Mouse (Mus musculus) neural tube, embryonic 15.5 days (tissue): Measurements from ENCODE around the gene Lsmem1. TPM values are rescaled to one million over a fixed set of nuclear protein-coding genes. Genes with fewer than 3 reads are reported as not detected.

Experiments
- ATAC-seq: fragments of 200-750 bp; cut with Nextera tagmentation; 2 replicates; pipeline ENCODE4 v1.8.0; 2017; ENCODE audit warnings: mild to moderate bottlenecking, moderate TSS enrichment, moderate library complexity; ENCODE audit not compliant: low FRiP score
- H3K27ac ChIP-seq: fragments of 300-500 bp; sonication (generic); replicated peaks from 2 replicates; pipeline ENCODE4 v1.5.1; 2015; ENCODE audit warnings: mild to moderate bottlenecking, inconsistent platforms
- H3K27me3 ChIP-seq: fragments of 300-500 bp; sonication (generic); replicated peaks from 2 replicates; pipeline ENCODE4 v1.6.1; 2015; ENCODE audit warnings: inconsistent platforms
- H3K36me3 ChIP-seq: fragments of 300-500 bp; sonication (generic); 2 replicates; pipeline ENCODE4 v1.6.1; 2015; ENCODE audit warnings: inconsistent platforms
- H3K4me1 ChIP-seq: fragments of 300-500 bp; sonication (generic); 2 replicates; pipeline ENCODE4 v1.6.1; 2015; ENCODE audit warnings: inconsistent platforms
- H3K4me2 ChIP-seq: fragments of 300-500 bp; sonication (generic); 2 replicates; pipeline ENCODE4 v1.6.1; 2015; ENCODE audit warnings: inconsistent platforms, mild to moderate bottlenecking, moderate library complexity
- H3K4me3 ChIP-seq: fragments of 300-500 bp; sonication (generic); replicated peaks from 2 replicates; pipeline ENCODE4 v1.5.1; 2015; ENCODE audit warnings: mild to moderate bottlenecking, inconsistent platforms
- H3K9ac ChIP-seq: fragments of 300-500 bp; sonication (generic); replicated peaks from 2 replicates; pipeline ENCODE4 v1.6.1; 2015; ENCODE audit warnings: mild to moderate bottlenecking, inconsistent platforms
- H3K9me3 ChIP-seq: fragments of 300-500 bp; sonication (generic); replicated peaks from 2 replicates; pipeline ENCODE4 v1.6.1; 2016; ENCODE audit warnings: inconsistent platforms
- WGBS: fragments of 180-500 bp; shearing (Covaris S2); methylation state at CpG from one replicate; pipeline ENCODE4 v1.1.7; 2015; ENCODE audit warnings: mixed read lengths; 5-methylcytosine and 5-hydroxymethylcytosine counted together
- polyA plus RNA-seq: library from polyadenylated mRNA; unstranded; fragments of >200 nt; fragmentation: Nextera tagmentation; extraction: Ambion mirVana; gene quantifications from 2 replicates; pipeline ENCODE4 v1.2.1, GENCODE M21; 2015

The Lsmem1 gene
- polyA plus RNA-seq, 1 experiment from 2014 or later: 0.59 TPM

DNA sequence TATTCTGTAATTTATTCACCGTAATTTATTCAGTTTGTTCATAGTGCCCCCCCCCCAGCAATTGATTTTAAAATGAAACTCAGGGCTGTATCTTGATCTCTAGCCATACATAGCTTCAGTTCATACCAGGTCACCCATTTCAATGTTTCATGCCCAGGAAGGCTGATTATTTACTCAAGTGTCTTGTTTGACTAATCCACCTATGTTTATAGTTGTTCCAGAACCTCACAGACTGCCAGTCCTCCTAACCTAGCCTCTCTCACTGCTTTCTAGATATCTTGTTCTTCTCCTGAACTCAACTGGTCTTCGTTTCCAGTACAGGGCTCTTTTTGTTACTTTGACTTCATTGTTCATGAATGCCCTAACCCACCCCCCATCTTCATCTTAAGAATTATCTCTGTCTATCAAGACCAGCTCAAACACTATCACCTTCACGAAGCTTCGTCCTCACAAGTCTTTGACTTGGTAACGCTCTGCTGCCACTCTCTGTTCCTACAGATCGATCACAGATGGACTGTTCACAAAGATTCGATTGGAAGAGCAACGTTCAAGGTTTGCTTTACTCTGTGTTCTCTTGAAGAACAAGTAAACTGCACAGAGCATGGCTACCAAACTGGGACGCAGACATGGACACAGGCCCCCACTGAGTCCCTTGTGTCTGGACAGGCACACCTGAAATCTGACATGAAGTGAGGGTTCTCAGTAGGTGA lies 25.0 kb upstream of the Lsmem1 start:
- no peak overlapping the region for H3K4me2 ChIP-seq
- H3K27me3 ChIP-seq: no peaks in the 10 kb centered on the region
- ATAC-seq: no peak
- H3K27ac ChIP-seq: no peak overlapping the region
- H3K36me3 ChIP-seq: no peaks in the 10 kb centered on the region
- no peak overlapping the region for H3K4me3 ChIP-seq
- 95% methylated on average over 9 of the region's 9 CpGs for WGBS
- no peaks in the 10 kb centered on the region for H3K9me3 ChIP-seq
- H3K4me1 ChIP-seq: peaks cover 25% of the 10 kb centered on the region
- H3K9ac ChIP-seq: no peak overlapping the region

GRCm38 (mm10) chr12:40223676-40224075 lies 24.4 kb upstream of the Lsmem1 start:
- H3K27ac ChIP-seq: peak overlapping the region; percentile 98
- peaks cover 25% of the 10 kb centered on the region for H3K4me1 ChIP-seq
- WGBS: 55% methylated on average over 10 of the region's 10 CpGs
- H3K4me3 ChIP-seq: peak overlapping the region; percentile 98
- no peaks in the 10 kb centered on the region for H3K27me3 ChIP-seq
- peak overlapping the region; percentile 39 for H3K9ac ChIP-seq
- no peaks in the 10 kb centered on the region for H3K9me3 ChIP-seq
- peak overlapping the region; percentile 67 for H3K4me2 ChIP-seq
- no peaks in the 10 kb centered on the region for H3K36me3 ChIP-seq
- ATAC-seq: no peak

DNA sequence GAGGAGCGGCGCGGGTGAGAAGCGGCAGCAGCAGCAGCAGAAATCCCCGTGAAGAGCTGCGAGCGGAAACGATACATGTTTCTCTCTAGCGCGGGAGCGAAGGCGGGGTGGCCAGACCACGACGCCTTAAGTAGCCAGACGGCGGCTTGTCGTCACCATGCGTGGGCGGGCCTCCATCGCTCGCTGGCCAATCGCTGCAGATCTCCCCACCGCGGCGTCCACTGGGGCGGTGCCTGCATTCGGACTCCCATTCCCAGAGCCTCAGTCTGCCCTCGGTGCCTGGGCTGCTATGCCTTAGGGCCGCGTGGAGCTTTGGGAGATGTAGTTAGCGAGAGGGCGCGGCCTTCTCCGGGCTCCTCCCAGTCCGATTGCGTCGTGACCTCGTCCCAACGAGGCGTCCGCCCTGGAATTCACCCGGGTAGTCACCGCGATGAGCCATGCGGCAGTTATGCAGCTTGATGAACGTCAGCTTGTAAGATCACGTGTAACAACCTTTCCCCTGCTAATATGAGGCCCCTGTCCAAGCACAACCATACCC lies 23.9 kb upstream of the Lsmem1 start:
- no peaks in the 10 kb centered on the region for H3K27me3 ChIP-seq
- WGBS: under 1% methylated on average over 47 of the region's 47 CpGs
- ATAC-seq: peak; percentile 98

DNA sequence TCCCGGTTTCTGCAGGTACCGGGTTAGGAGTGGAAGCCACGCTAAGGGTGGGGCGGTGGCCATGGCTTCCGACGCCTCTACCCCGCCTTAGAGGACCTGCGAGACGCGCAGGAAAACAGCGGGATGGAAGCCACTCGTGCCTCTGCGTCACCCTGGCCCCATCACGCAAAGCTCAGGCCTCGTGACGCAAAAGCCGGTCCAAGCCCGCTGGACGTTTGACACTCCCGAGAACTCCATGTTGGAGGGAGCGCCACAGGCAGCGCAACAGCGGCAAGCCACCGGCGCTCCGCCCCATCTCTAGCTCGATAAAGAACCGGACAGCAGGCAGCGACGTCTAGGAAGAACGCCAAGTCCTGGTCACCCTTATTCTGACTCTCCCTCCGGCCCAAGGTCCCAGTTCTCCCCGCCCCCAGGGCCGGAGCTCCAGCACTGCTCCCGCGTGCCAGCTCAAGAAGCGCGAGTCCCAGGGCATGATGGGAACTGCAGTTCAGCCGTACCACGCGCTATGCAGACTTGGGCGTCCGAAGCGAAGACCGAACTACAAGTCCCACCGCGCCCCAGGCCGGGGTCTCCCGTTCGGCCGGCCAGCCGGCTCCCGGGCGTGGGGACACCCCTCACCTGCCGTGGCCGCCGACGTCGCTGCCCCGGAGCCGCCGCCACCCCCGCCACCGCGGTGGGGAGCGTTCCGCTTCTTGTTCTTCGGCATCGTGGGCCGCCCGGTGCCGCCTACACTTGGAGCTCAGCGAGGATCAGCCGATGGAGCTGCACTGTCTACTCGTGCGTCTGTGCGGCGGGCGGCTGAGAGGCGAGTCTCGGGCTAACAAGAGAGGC lies 23.2 kb upstream of the Lsmem1 start:
- Histone ChIP-seq H3K9me3 (no peaks in the 10 kb centered on the region), H3K4me1 (peaks cover 25% of the 10 kb centered on the region), H3K36me3 (no peaks in the 10 kb centered on the region), H3K27me3 (no peaks in the 10 kb centered on the region), H3K4me2 (peak overlapping the region; percentile 68), H3K27ac (peak overlapping the region; percentile 98), H3K4me3 (peak overlapping the region; percentile 98), H3K9ac (peak overlapping the region; percentile 99)
- ATAC-seq: peak; percentile 96
- under 1% methylated on average over 81 of the region's 81 CpGs for WGBS

More for the DNA sequence above, 23.9 kb upstream of the Lsmem1 start:
- Histone ChIP-seq H3K9ac (peak overlapping the region; percentile 99), H3K36me3 (no peaks in the 10 kb centered on the region), H3K9me3 (no peaks in the 10 kb centered on the region), H3K27ac (peak overlapping the region; percentile 98), H3K4me3 (peak overlapping the region; percentile 98), H3K4me1 (peaks cover 25% of the 10 kb centered on the region), H3K4me2 (peak overlapping the region; percentile 68)

GRCm38 (mm10) chr12:40221611-40222010 lies 22.3 kb upstream of the Lsmem1 start:
- H3K4me3 ChIP-seq: peak overlapping the region; percentile 98
- peak overlapping the region; percentile 68 for H3K4me2 ChIP-seq
- H3K9me3 ChIP-seq: no peaks in the 10 kb centered on the region
- H3K9ac ChIP-seq: peak overlapping the region; percentile 99
- H3K27ac ChIP-seq: peak overlapping the region; percentile 98
- 15% methylated on average over 5 of the region's 5 CpGs for WGBS
- H3K4me1 ChIP-seq: peaks cover 25% of the 10 kb centered on the region
- no peak for ATAC-seq
- no peaks in the 10 kb centered on the region for H3K36me3 ChIP-seq
- no peaks in the 10 kb centered on the region for H3K27me3 ChIP-seq

- no peak for ATAC-seq
- Histone ChIP-seq H3K27ac (no peak overlapping the region), H3K9ac (no peak overlapping the region), H3K36me3 (peaks cover 3% of the 10 kb centered on the region), H3K4me1 (peaks cover 25% of the 10 kb centered on the region), H3K9me3 (no peaks in the 10 kb centered on the region), H3K4me3 (peak overlapping the region; percentile 98), H3K27me3 (no peaks in the 10 kb centered on the region), H3K4me2 (peak overlapping the region; percentile 68)
- WGBS: 30% methylated on average over 3 of the region's 3 CpGs
Observed at GRCm38 (mm10) chr12:40220896-40221295, 21.6 kb upstream of the Lsmem1 start.

DNA sequence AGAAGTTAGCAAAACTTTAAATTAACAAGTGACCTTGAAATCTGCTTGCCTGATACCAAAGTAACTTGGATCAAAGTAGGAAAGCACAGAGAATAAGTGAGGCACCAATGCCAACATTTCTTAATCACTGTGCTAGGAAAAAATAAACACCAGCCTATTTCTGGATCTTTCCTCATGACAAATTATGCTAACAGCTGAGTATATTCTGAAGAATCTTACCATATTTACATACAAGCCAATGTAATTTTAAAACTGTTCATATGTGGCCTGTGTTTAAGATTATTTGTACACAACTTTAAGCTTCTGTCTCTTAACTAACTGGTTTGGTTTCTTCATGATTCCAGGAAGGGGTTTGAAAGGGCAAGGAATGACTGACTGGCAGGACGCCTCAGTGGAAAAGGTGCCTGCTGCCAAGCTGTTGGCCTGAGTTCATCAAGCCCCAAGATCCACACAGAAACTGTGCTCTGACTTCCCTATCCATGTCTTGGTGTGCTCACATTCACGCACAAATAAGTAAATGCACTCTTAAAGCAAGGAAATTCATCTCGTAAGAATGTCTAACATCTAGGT lies 20.8 kb upstream of the Lsmem1 start:
- Histone ChIP-seq H3K9me3 (no peaks in the 10 kb centered on the region), H3K4me3 (peak overlapping the region; percentile 9; the same call in 1 of the 2 replicates), H3K4me2 (peak overlapping the region; percentile 68), H3K9ac (no peak overlapping the region), H3K27me3 (no peaks in the 10 kb centered on the region), H3K36me3 (peaks cover 10% of the 10 kb centered on the region), H3K4me1 (peaks cover 29% of the 10 kb centered on the region), H3K27ac (peak overlapping the region; percentile 45)
- 58% methylated on average over 3 of the region's 3 CpGs for WGBS
- no peak for ATAC-seq

GRCm38 (mm10) chr12:40218430-40218945 lies 19.2 kb upstream of the Lsmem1 start:
- Histone ChIP-seq H3K9ac (no peak overlapping the region), H3K4me3 (no peak overlapping the region), H3K36me3 (peaks cover 25% of the 10 kb centered on the region), H3K27ac (no peak overlapping the region), H3K4me1 (peaks cover 25% of the 10 kb centered on the region), H3K4me2 (no peak overlapping the region), H3K27me3 (no peaks in the 10 kb centered on the region), H3K9me3 (no peaks in the 10 kb centered on the region)
- ATAC-seq: no peak
- whole genome bisulfite sequencing: 80% methylated on average over 2 of the region's 2 CpGs

DNA sequence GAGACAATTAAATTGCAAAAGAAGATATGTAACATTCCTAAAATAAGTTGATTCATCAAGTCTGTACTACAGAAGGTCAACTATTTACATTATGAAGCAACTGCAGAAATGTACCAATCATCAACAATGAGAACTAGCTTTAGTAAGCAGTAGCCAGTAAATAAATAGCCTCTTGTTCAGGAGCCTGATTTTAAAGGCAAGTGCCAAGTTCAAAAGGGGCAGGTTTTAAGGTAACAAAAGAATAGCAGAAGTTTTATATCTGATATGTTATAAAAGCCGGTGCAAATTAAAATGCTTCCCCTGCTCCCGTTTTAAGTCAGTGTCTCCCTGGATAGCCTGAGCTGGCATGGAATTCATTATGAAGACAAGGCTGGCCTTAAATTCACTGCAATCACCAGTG lies 18.5 kb upstream of the Lsmem1 start:
- WGBS: 81% methylated on average over 2 of the region's 2 CpGs
- ATAC-seq: no peak
- no peak overlapping the region for H3K27ac ChIP-seq
- H3K4me1 ChIP-seq: peaks cover 25% of the 10 kb centered on the region
- H3K36me3 ChIP-seq: peaks cover 32% of the 10 kb centered on the region
- no peaks in the 10 kb centered on the region for H3K27me3 ChIP-seq
- no peak overlapping the region for H3K4me3 ChIP-seq
- no peaks in the 10 kb centered on the region for H3K9me3 ChIP-seq
- H3K4me2 ChIP-seq: no peak overlapping the region
- H3K9ac ChIP-seq: no peak overlapping the region

DNA sequence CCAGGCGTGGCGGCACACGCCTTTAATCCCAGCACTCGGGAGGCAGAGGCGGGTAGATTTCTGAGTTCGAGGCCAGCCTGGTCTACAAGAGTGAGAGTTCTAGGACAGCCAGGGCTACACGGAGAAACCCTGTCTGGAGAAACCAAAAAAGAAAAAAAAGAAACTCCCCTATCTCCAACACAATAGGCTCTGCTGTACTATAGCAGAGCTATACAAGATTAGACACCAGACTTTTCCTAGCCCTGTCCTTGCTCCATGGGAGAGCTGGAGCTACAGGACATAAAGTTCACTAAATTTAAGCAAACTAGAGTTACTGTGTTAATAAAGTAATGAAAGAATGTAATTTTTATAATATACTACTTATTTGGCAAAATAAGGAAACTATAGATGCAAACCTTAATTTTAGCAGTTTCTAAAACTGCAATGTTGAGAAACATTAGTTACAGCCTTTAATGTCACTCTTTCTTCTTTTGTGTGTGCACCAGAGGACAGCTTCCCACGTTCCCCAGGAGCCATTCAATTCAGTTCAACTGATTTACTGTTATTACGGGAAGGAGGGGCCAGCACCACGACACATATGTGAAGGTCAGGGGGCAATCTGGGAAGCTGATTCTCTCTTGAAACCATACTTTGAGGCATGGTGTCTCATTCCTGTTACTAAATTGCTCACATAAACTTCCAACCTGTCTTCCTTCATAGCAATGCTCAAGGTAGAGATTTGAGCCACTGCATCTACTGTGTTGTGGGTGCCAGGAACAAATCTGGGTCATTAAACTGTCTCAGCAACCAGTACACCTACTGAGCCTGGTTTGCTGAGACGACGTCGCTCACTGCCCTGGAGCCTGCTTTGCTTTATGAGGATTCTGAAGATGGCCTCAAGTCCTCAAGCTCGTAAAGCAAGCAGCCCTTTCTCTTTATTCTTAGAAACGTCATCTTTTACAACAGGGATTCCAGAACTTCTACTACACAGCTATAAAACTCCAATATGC lies 15.9 kb upstream of the Lsmem1 start:
- Histone ChIP-seq H3K4me1 (peaks cover 8% of the 10 kb centered on the region), H3K36me3 (peaks cover 46% of the 10 kb centered on the region), H3K9ac (no peak overlapping the region), H3K27me3 (no peaks in the 10 kb centered on the region), H3K4me3 (no peak overlapping the region), H3K9me3 (no peaks in the 10 kb centered on the region), H3K4me2 (no peak overlapping the region), H3K27ac (no peak overlapping the region)
- 51% methylated on average over 15 of the region's 15 CpGs for WGBS
- ATAC-seq: no peak
